Mouse (Mus musculus) CH12.LX (cell line): ENCODE results near the gene Zfp444. TPM values are rescaled to one million over a fixed set of nuclear protein-coding genes. Genes with fewer than 3 reads are reported as not detected.

Source experiments
- DNase-seq: peaks from one replicate; pipeline ENCODE4 v3.0.0-alpha.2; 2013; ENCODE audit errors: extremely low read depth
- H3K27ac ChIP-seq: 2 replicates; pipeline ENCODE4 v1.5.1; 2012; ENCODE audit warnings: low read depth, mild to moderate bottlenecking, control low read depth, moderate library complexity; ENCODE audit not compliant: insufficient read depth
- H3K27me3 ChIP-seq: replicated peaks from 2 replicates; pipeline ENCODE3; 2012; ENCODE audit warnings: inconsistent platforms
- H3K36me3 ChIP-seq, 2 experiments: replicated peaks in 1 of 2; 2 replicates each; pipeline versions ENCODE3 to v1.6.1; 2012; ENCODE audit warnings: inconsistent platforms in 1 of 2, low read length in 1 of 2, mild to moderate bottlenecking in 1 of 2, mixed read lengths in 1 of 2, moderate library complexity in 1 of 2; ENCODE audit not compliant: control insufficient read depth in 1 of 2, insufficient read depth in 1 of 2
- H3K4me1 ChIP-seq, 2 experiments: 2 replicates each; pipeline ENCODE4 v1.6.1; 2012; ENCODE audit warnings: inconsistent platforms in 1 of 2, moderate library complexity in 1 of 2; ENCODE audit not compliant: insufficient read depth in 2 of 2, control insufficient read depth in 1 of 2
- H3K4me2 ChIP-seq: 2 replicates; pipeline ENCODE4 v1.6.1; 2012; ENCODE audit warnings: low read depth, mild to moderate bottlenecking, control low read depth; ENCODE audit not compliant: poor library complexity, insufficient read depth, severe bottlenecking
- H3K4me3 ChIP-seq, 3 experiments: fragments of 150-350 bp in 1 of 3; sonication (generic) in 1 of 3; replicated peaks in 1 of 3; 2 replicates each; pipeline versions ENCODE3 to v1.5.1; 2011 to 2012; ENCODE audit warnings: low read depth in 2 of 3, low read length in 2 of 3, mild to moderate bottlenecking in 2 of 3, moderate library complexity in 2 of 3, control low read depth in 1 of 3, improper control_type of control experiment in 1 of 3, inconsistent platforms in 1 of 3, mixed read lengths in 1 of 3; ENCODE audit not compliant: poor library complexity in 1 of 3
- H3K79me2 ChIP-seq: replicated peaks from 2 replicates; pipeline ENCODE4 v1.6.1; 2012; ENCODE audit warnings: mild to moderate bottlenecking, moderate library complexity; ENCODE audit not compliant: control insufficient read depth, poor library complexity, insufficient read depth, severe bottlenecking; ENCODE audit errors: extremely low read depth
- H3K9ac ChIP-seq: 2 replicates; pipeline ENCODE4 v1.6.1; 2012; ENCODE audit warnings: low read depth, mild to moderate bottlenecking, control low read depth, moderate library complexity; ENCODE audit not compliant: insufficient read depth
- H3K9me3 ChIP-seq: replicated peaks from 2 replicates; pipeline ENCODE3; 2012; ENCODE audit warnings: low read length, inconsistent platforms, mixed read lengths
- CHD2 ChIP-seq: IDR thresholded peaks from 2 replicates; pipeline ENCODE4 v1.6.1; 2011; ENCODE audit warnings: low read length, improper control_type of control experiment
- E2F4 ChIP-seq: IDR thresholded peaks from 2 replicates; pipeline ENCODE4 v1.6.1; 2011; ENCODE audit warnings: low read depth, low read length, improper control_type of control experiment; ENCODE audit not compliant: insufficient replicate concordance
- ELF1 ChIP-seq: IDR thresholded peaks from 2 replicates; pipeline ENCODE4 v1.6.1; 2014; ENCODE audit warnings: low read depth, mild to moderate bottlenecking, inconsistent platforms, low read length, improper control_type of control experiment
- ETS1 ChIP-seq: conservative IDR thresholded peaks from 2 replicates; pipeline ENCODE4 v1.6.1; 2012; ENCODE audit warnings: low read depth, mild to moderate bottlenecking, inconsistent platforms, low read length, improper control_type of control experiment, moderate library complexity
- HCFC1 ChIP-seq: IDR thresholded peaks from 2 replicates; pipeline ENCODE4 v1.6.1; 2012; ENCODE audit warnings: low read depth, mild to moderate bottlenecking, inconsistent platforms, low read length, improper control_type of control experiment
- IRF4 ChIP-seq: IDR thresholded peaks from 2 replicates; pipeline ENCODE4 v1.6.1; 2014; ENCODE audit warnings: low read depth, mild to moderate bottlenecking, inconsistent platforms, low read length, improper control_type of control experiment
- KAT2A ChIP-seq: IDR thresholded peaks from 2 replicates; pipeline ENCODE4 v1.6.1; 2012; ENCODE audit warnings: low read length, improper control_type of control experiment, inconsistent platforms; ENCODE audit not compliant: insufficient replicate concordance
- MAX ChIP-seq: IDR thresholded peaks from 2 replicates; pipeline ENCODE4 v1.6.1; 2011; ENCODE audit warnings: low read length, improper control_type of control experiment
- MAZ ChIP-seq: IDR thresholded peaks from 2 replicates; pipeline ENCODE4 v1.6.1; 2012; ENCODE audit warnings: low read depth, mild to moderate bottlenecking, inconsistent platforms, low read length, improper control_type of control experiment, moderate library complexity
- MEF2A ChIP-seq: IDR thresholded peaks from 2 replicates; pipeline ENCODE4 v1.6.1; 2014; ENCODE audit warnings: low read depth, mild to moderate bottlenecking, inconsistent platforms, low read length, improper control_type of control experiment, borderline replicate concordance
- NELFE ChIP-seq: IDR thresholded peaks from 2 replicates; pipeline ENCODE4 v1.6.1; 2011; ENCODE audit warnings: low read depth, low read length, improper control_type of control experiment
- NRF1 ChIP-seq: IDR thresholded peaks from 2 replicates; pipeline ENCODE4 v1.6.1; 2014; ENCODE audit warnings: low read depth, mild to moderate bottlenecking, inconsistent platforms, low read length, improper control_type of control experiment, moderate library complexity
- POLR2A ChIP-seq: IDR thresholded peaks from 2 replicates; pipeline ENCODE4 v1.6.1; 2011; ENCODE audit warnings: low read depth, mild to moderate bottlenecking, improper control_type of control experiment, low read length
- POLR2AphosphoS2 ChIP-seq: IDR thresholded peaks from 2 replicates; pipeline ENCODE4 v1.6.1; 2011; ENCODE audit warnings: low read depth, low read length, improper control_type of control experiment
- RAD21 ChIP-seq: IDR thresholded peaks from 2 replicates; pipeline ENCODE4 v1.6.1; 2011; ENCODE audit warnings: low read depth, mild to moderate bottlenecking, low read length, improper control_type of control experiment, moderate library complexity
- RCOR1 ChIP-seq: conservative IDR thresholded peaks from 2 replicates; pipeline ENCODE4 v1.6.1; 2012; ENCODE audit warnings: low read depth, mild to moderate bottlenecking, inconsistent platforms, low read length, improper control_type of control experiment
- SIN3A ChIP-seq: IDR thresholded peaks from 2 replicates; pipeline ENCODE4 v1.6.1; 2012; ENCODE audit warnings: low read length, improper control_type of control experiment, inconsistent platforms
- TCF12 ChIP-seq: IDR thresholded peaks from 2 replicates; pipeline ENCODE4 v1.6.1; 2014; ENCODE audit warnings: low read depth, mild to moderate bottlenecking, inconsistent platforms, low read length, improper control_type of control experiment
- UBTF ChIP-seq: IDR thresholded peaks from 2 replicates; pipeline ENCODE4 v1.6.1; 2012; ENCODE audit warnings: low read depth, mild to moderate bottlenecking, inconsistent platforms, low read length, improper control_type of control experiment, moderate library complexity
- USF2 ChIP-seq: conservative IDR thresholded peaks from 2 replicates; pipeline ENCODE4 v1.6.1; 2011; ENCODE audit warnings: low read depth, low read length, improper control_type of control experiment
- ZKSCAN1 ChIP-seq: IDR thresholded peaks from 2 replicates; pipeline ENCODE4 v1.6.1; 2012; ENCODE audit warnings: low read depth, inconsistent platforms, low read length, improper control_type of control experiment, borderline replicate concordance
- ZMIZ1 ChIP-seq: IDR thresholded peaks from 2 replicates; pipeline ENCODE4 v1.6.1; 2012; ENCODE audit warnings: low read depth, mild to moderate bottlenecking, inconsistent platforms, low read length, improper control_type of control experiment
- dilution Hi-C: fragments of 300-500 bp; cut with MboI; formaldehyde crosslinking; loops from 2 replicates; pipeline ENCODE4 v1.14.3; 2020; ENCODE audit warnings: low sequenced_read_pairs; ENCODE audit not compliant: extremely low pct_unique_long_range_greater_than_20kb, extremely low pct_ligation_motif_present
- in situ Hi-C: fragments of 300-500 bp; cut with MboI; formaldehyde crosslinking; loops from 3 replicates; pipeline ENCODE4 v1.14.3; 2019; ENCODE audit warnings: low sequenced_read_pairs, low pct_ligation_motif_present, low pct_unique_long_range_greater_than_20kb, mixed read lengths
- polyA plus RNA-seq: library from polyadenylated mRNA; unstranded; fragments of >175 nt; gene quantifications from 2 replicates; pipeline ENCODE4 v1.2.1, GENCODE M21; 2012; ENCODE audit warnings: low read depth; ENCODE audit not compliant: insufficient read length
- total RNA-seq, 2 experiments: library from RNA; depleted of rRNA; stranded (reverse); fragments of 300-350 nt in 1 of 2; fragments of >200 nt in 1 of 2; gene quantifications; 2 replicates each; pipeline ENCODE4 v1.2.3; 2012 to 2014

Gene Zfp444
- 18.1 and 18.2 TPM in 2 replicates for total RNA-seq (2012; rRNA removed)
- 13.4 and 16.0 TPM in 2 replicates for total RNA-seq (2014; rRNA removed)
- polyA plus RNA-seq: 22.0 and 23.3 TPM in 2 replicates

- Histone ChIP-seq H3K4me2 (peak within 1 kb of the TSS; percentile 93), H3K79me2 (no peaks in the 10 kb centered on the region; the same call in 1 of the 2 replicates), H3K9ac (peak within 1 kb of the TSS; percentile 85), H3K4me3 (peak within 1 kb of the TSS; percentile 58 to 74 (median 60)), H3K4me1 (peaks cover 4 to 16% of the 10 kb centered on the region in 2 experiments), H3K27ac (peak within 1 kb of the TSS; percentile 24; the same call in 1 of the 2 replicates), H3K9me3 (no peaks in the 10 kb centered on the region), H3K27me3 (no peaks in the 10 kb centered on the region), H3K36me3 (peaks cover 0 to 21% of the 10 kb centered on the region in 2 experiments)
- dilution Hi-C loops: no loop called here
- peak; percentile 96 for DNase-seq
- in situ Hi-C loops: no loop called here
- TF ChIP-seq NRF1 (peak; percentile 91), NELFE (peak; percentile 65), E2F4 (no peak), IRF4 (peak; percentile 47), MAZ (peak; percentile 50; the same call in 1 of the 2 replicates), MEF2A (peak; percentile 58; the same call in 1 of the 2 replicates), MAX (peak; percentile 17), ZKSCAN1 (0 out of 2 replicates have a peak, but pooled peaks have one; percentile 26), RCOR1 (no peak; the same call in 1 of the 2 replicates), CHD2 (peak; percentile 92), ELF1 (peak; percentile 69), KAT2A (0 out of 2 replicates have a peak, but pooled peaks have one; percentile 68), RAD21 (no peak), ZMIZ1 (peak; percentile 65; the same call in 1 of the 2 replicates), HCFC1 (peak; percentile 87), USF2 (no peak), SIN3A (peak; percentile 76), POLR2A (peak; percentile 74), POLR2AphosphoS2 (no peak), ETS1 (peak; percentile 44; the same call in 1 of the 2 replicates), TCF12 (peak; percentile 63; the same call in 1 of the 2 replicates), UBTF (no peak)
Observed at GRCm38 (mm10) chr7:6172006-6172649, at the start of gene Zfp444. TSS of gene Zfp444 (plus strand) at chr7:6172226.
